Mouse (Mus musculus): ENCODE measurements around the gene Chrna3. TPM values are rescaled to one million over a fixed set of nuclear protein-coding genes. Genes with fewer than 3 reads are reported as not detected.

The Chrna3 gene
- polyA plus RNA-seq, 1 experiment from 2014 or later = 3.2 TPM

DNA sequence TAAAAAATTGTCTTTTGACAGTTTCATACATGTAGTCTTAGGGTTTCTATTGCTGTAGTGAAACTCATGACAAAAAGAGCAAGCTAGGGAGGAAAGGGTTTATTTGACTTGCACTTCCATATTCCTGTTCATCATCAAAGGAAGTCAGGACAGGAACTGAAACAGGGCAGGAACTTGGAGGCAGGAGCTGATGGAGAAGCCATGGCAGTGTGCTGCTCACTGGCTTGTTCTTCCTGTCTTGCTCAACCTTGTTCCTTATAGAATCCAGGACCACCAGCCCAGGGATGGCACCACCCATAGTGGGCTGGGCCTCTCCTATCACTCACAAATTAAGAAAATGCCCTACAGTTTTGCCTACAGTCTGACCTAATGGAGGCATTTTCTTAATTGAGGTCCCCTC is 62.7 kb downstream of the Chrna3 start:
- Histone ChIP-seq H3K27me3 (ENCODE audit: control insufficient read depth, insufficient read depth, low read length) (no peaks in the 10 kb centered on the region), H3K9me3 (ENCODE audit: control insufficient read depth, low read length) (no peaks in the 10 kb centered on the region), H3K4me2 (replicated peaks; ENCODE audit: low read depth) (no peak overlapping the region), H3K36me3 (ENCODE audit: control insufficient read depth, insufficient read depth, low read length) (peaks cover 2% of the 10 kb centered on the region; the same call in 1 of the 2 replicates), H3K9ac (ENCODE audit: low read length) (no peak overlapping the region), H3K27ac (replicated peaks) (no peak overlapping the region), H3K4me1 (replicated peaks; ENCODE audit: control insufficient read depth, insufficient read depth) (no peaks in the 10 kb centered on the region), H3K4me3 (ENCODE audit: low read depth, low read length) (no peak overlapping the region)
- TF ChIP-seq EP300 (optimal IDR thresholded peaks at IDR 0.05) = no peak
- TF ChIP-seq CTCF (IDR thresholded peaks at IDR 0.05; ENCODE audit: low read depth) = no peak
- ATAC-seq (ENCODE audit: low FRiP score, low TSS enrichment) (no peak), DNase-seq (ENCODE audit: low spot score) (no peak)

DNA sequence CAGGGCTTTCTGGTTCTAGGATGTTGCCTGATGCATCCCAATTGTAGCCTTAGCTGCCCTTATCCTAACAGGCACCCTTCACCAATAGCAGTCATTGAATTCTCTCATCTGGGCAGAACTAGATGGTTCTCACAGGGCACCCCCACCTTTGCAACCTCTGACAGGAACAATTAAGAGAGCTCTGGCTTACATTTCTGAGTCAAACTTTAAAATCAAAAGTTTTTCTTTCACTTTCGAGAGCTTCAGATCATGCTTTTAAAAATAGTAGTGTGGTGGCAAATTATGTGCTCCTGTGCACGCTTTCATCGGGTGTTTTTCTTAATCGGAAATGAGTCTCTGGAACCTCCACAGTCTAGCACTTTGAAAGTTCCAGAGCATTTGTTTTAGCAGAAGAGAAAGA is 65.3 kb downstream of the Chrna3 start:
- DNase-seq (ENCODE audit: low spot score) (no peak), ATAC-seq (ENCODE audit: low FRiP score, low TSS enrichment) (no peak)
- no peak overlapping the region for H3K9ac ChIP-seq (ENCODE audit: low read length)
- TF ChIP-seq CTCF (IDR thresholded peaks at IDR 0.05; ENCODE audit: low read depth) (no peak), EP300 (optimal IDR thresholded peaks at IDR 0.05) (no peak)
- WGBS = 86% methylated on average over 4 of the region's 4 CpGs
- H3K4me3 ChIP-seq (ENCODE audit: low read depth, low read length) = no peak overlapping the region
- no peak overlapping the region for H3K27ac ChIP-seq (replicated peaks)
- H3K4me1 ChIP-seq (replicated peaks; ENCODE audit: control insufficient read depth, insufficient read depth) = no peaks in the 10 kb centered on the region
- no peak overlapping the region for H3K4me2 ChIP-seq (replicated peaks; ENCODE audit: low read depth)
- no peaks in the 10 kb centered on the region for H3K27me3 ChIP-seq (ENCODE audit: control insufficient read depth, insufficient read depth, low read length)
- peaks cover 12% of the 10 kb centered on the region; the same call in 1 of the 2 replicates for H3K36me3 ChIP-seq (ENCODE audit: control insufficient read depth, insufficient read depth, low read length)
- no peaks in the 10 kb centered on the region for H3K9me3 ChIP-seq (ENCODE audit: control insufficient read depth, low read length)

Other genes starting within 250 kb of the Chrna3 start
- 9.6 and 9.7 TPM in 2 replicates for gene Ireb2, start 162.8 kb downstream of the Chrna3 start, polyA plus RNA-seq (2015; fragmentation: Nextera tagmentation; extraction: Ambion mirVana)
- gene Hykk, start 109.3 kb downstream of the Chrna3 start, polyA plus RNA-seq (2015; fragmentation: Nextera tagmentation; extraction: Ambion mirVana) = 1.3 and 1.4 TPM in 2 replicates
- 196 and 201 TPM in 2 replicates for gene Psma4, start 75.8 kb downstream of the Chrna3 start, polyA plus RNA-seq (2015; fragmentation: Nextera tagmentation; extraction: Ambion mirVana)
- 0.25 and 0.44 TPM in 2 replicates for gene AY074887, start 75.6 kb downstream of the Chrna3 start, polyA plus RNA-seq (2015; fragmentation: Nextera tagmentation; extraction: Ambion mirVana)
- 1.1 and 1.3 TPM in 2 replicates for gene Chrna5, start 45.7 kb downstream of the Chrna3 start, polyA plus RNA-seq (2015; fragmentation: Nextera tagmentation; extraction: Ambion mirVana)
- gene Chrnb4, start 22.2 kb upstream of the Chrna3 start, polyA plus RNA-seq (2015; fragmentation: Nextera tagmentation; extraction: Ambion mirVana) = 1.4 and 1.6 TPM in 2 replicates
- 22.5 and 22.8 TPM in 2 replicates for gene Ube2q2, start 122.3 kb upstream of the Chrna3 start, polyA plus RNA-seq (2015; fragmentation: Nextera tagmentation; extraction: Ambion mirVana)
- gene Fbxo22, start 182.4 kb upstream of the Chrna3 start, polyA plus RNA-seq (2015; fragmentation: Nextera tagmentation; extraction: Ambion mirVana) = 29.8 and 30.0 TPM in 2 replicates

All from stomach, postnatal 0 days (tissue).